Mouse (Mus musculus) stomach, postnatal 0 days (tissue): ENCODE data around the gene Brca1.

Source experiments
- CTCF ChIP-seq: IDR thresholded peaks from 2 replicates; pipeline ENCODE4 v1.5.1; 2016; ENCODE audit warnings: antibody characterized with exemption, low read depth, mild to moderate bottlenecking, moderate library complexity
- EP300 ChIP-seq: optimal IDR thresholded peaks from 2 replicates; pipeline ENCODE3; 2016; ENCODE audit warnings: antibody characterized with exemption

GRCm38 (mm10) chr11:101506269-101506780 is 45.4 kb downstream of the Brca1 start:
- TF ChIP-seq CTCF (no peak), EP300 (no peak)
